Mouse (Mus musculus) B cell, adult 2 months (primary cell): ENCODE measurements around the gene Olfr463.

Source experiments
- DNase-seq, 2 experiments: peaks; one replicate each; pipeline ENCODE4 v3.0.0; 2022

The Olfr463 gene

GRCm38 (mm10) chr11:87846968-87847600 lies 50.1 kb downstream of the Olfr463 start:
- no peak for DNase-seq
